In genomic region chr5:148489724-148490193, GRCm38 (mm10) we compare ENCODE assay signal across 7 mouse cellular contexts.
DNase-seq lines count a peak whose midpoint lies in the region; ATAC-seq and TF ChIP-seq lines count a peak whose summit lies in the region.

No protein-coding gene starts in this region.

- no peak for ATAC-seq in embryonic facial prominence, embryonic 13.5 days (ENCODE audit: insufficient number of reproducible peaks, insufficient read depth, low FRiP score, low TSS enrichment, low read depth)
- 0 out of 2 replicates have a peak, but pooled peaks have one; percentile 46 for ATAC-seq in heart, embryonic 16.5 days (replicated peaks; ENCODE audit: extremely low read depth, insufficient read depth, low FRiP score)
- ATAC-seq in intestine, embryonic 15.5 days, result no peak

- peak overlapping the region; percentile 44; the same call in 1 of the 2 replicates for H3K27ac ChIP-seq in embryonic facial prominence, embryonic 13.5 days
- peak overlapping the region; percentile 41 for H3K27ac ChIP-seq in heart, embryonic 16.5 days (ENCODE audit: low read length)
- H3K27ac ChIP-seq in intestine, embryonic 15.5 days, result no peak overlapping the region

- no peak overlapping the region for H3K4me3 ChIP-seq in embryonic facial prominence, embryonic 13.5 days
- peak overlapping the region; percentile 15; the same call in 1 of the 2 replicates for H3K4me3 ChIP-seq in heart, embryonic 16.5 days (ENCODE audit: low read length)
- H3K4me3 ChIP-seq in myocyte, result no peak overlapping the region
- H3K4me3 ChIP-seq in intestine, embryonic 15.5 days (replicated peaks), result no peak overlapping the region

- H3K9ac ChIP-seq in embryonic facial prominence, embryonic 13.5 days, result no peak overlapping the region
- 0 out of 2 replicates have a peak overlapping the region, but pooled peaks have one; percentile 31 for H3K9ac ChIP-seq in heart, embryonic 16.5 days (ENCODE audit: low read length)
- H3K9ac ChIP-seq in intestine, embryonic 15.5 days, result no peak overlapping the region

- no peaks in the 10 kb centered on the region for H3K27me3 ChIP-seq in embryonic facial prominence, embryonic 13.5 days
- H3K27me3 ChIP-seq in heart, embryonic 16.5 days (ENCODE audit: control insufficient read depth, insufficient read depth, low read length), result no peaks in the 10 kb centered on the region
- H3K27me3 ChIP-seq in myocyte (ENCODE audit: control insufficient read depth, insufficient read depth, insufficient read length), result no peaks in the 10 kb centered on the region
- no peaks in the 10 kb centered on the region for H3K27me3 ChIP-seq in intestine, embryonic 15.5 days (replicated peaks)

- DNase-seq in MN1 (ENCODE audit: low spot score), result peak; percentile 21
- peak; percentile 66 for DNase-seq in adrenal gland, adult 2 months
- DNase-seq in kidney, postnatal 4 days, result peak; percentile 52 to 64

- no peaks in the 10 kb centered on the region for H3K9me3 ChIP-seq in embryonic facial prominence, embryonic 13.5 days
- H3K9me3 ChIP-seq in heart, embryonic 16.5 days (replicated peaks; ENCODE audit: control insufficient read depth, low read length), result peaks cover 2% of the 10 kb centered on the region; the same call in 1 of the 2 replicates
- no peaks in the 10 kb centered on the region for H3K9me3 ChIP-seq in intestine, embryonic 15.5 days

- H3K4me1 ChIP-seq in embryonic facial prominence, embryonic 13.5 days, result peaks cover 13% of the 10 kb centered on the region
- H3K4me1 ChIP-seq in heart, embryonic 16.5 days (ENCODE audit: control insufficient read depth, insufficient read depth, low read length), result peaks cover 15% of the 10 kb centered on the region
- 0 out of 2 replicates have a peak, but pooled peaks cover 3% of the 10 kb centered on the region for H3K4me1 ChIP-seq in intestine, embryonic 15.5 days (replicated peaks)

- no peak for TF ChIP-seq POLR2A in myocyte (IDR thresholded peaks at IDR 0.05; ENCODE audit: insufficient read length, low read depth)

- no peak overlapping the region for H3ac ChIP-seq in myocyte (ENCODE audit: control insufficient read depth, insufficient read length)

- 38% methylated on average over 10 of the region's 10 CpGs for WGBS in embryonic facial prominence, embryonic 13.5 days
- 27% methylated on average over 10 of the region's 10 CpGs for WGBS in heart, embryonic 16.5 days
- WGBS in intestine, embryonic 15.5 days, result 52% methylated on average over 10 of the region's 10 CpGs

- H3K79me2 ChIP-seq in myocyte (ENCODE audit: control insufficient read depth, insufficient read depth), result no peaks in the 10 kb centered on the region

- H3K4me2 ChIP-seq in embryonic facial prominence, embryonic 13.5 days, result peak overlapping the region; percentile 40
- H3K4me2 ChIP-seq in heart, embryonic 16.5 days (ENCODE audit: low read depth, low read length), result peak overlapping the region; percentile 44
- H3K4me2 ChIP-seq in myocyte (ENCODE audit: low read depth), result peak overlapping the region; percentile 63
- no peak overlapping the region for H3K4me2 ChIP-seq in intestine, embryonic 15.5 days (replicated peaks)

- no peaks in the 10 kb centered on the region for H3K36me3 ChIP-seq in embryonic facial prominence, embryonic 13.5 days
- no peaks in the 10 kb centered on the region for H3K36me3 ChIP-seq in heart, embryonic 16.5 days (ENCODE audit: control insufficient read depth, insufficient read depth)
- H3K36me3 ChIP-seq in myocyte (ENCODE audit: control insufficient read depth, insufficient read depth), result no peaks in the 10 kb centered on the region
- H3K36me3 ChIP-seq in intestine, embryonic 15.5 days, result no peaks in the 10 kb centered on the region

TF ChIP-seq in myocyte, 11 proteins besides CTCF, POLR2A, EP300 and RAD21:
- TF ChIP-seq MAX (IDR thresholded peaks at IDR 0.05; ENCODE audit: low read depth), result no peak
- TF ChIP-seq USF1 (IDR thresholded peaks at IDR 0.05; ENCODE audit: low read depth), result no peak
- no peak for TF ChIP-seq CEBPB (IDR thresholded peaks at IDR 0.05; ENCODE audit: insufficient read depth, poor library complexity, severe bottlenecking)
- no peak for TF ChIP-seq TCF12 (IDR thresholded peaks at IDR 0.05; ENCODE audit: insufficient read depth, poor library complexity, severe bottlenecking)
- TF ChIP-seq MYOG (IDR thresholded peaks at IDR 0.05; ENCODE audit: control insufficient read depth in 1 of 3, insufficient read depth in 1 of 3, insufficient read length in 2 of 3, low read depth in 2 of 3), result no peak
- no peak for TF ChIP-seq REST (IDR thresholded peaks at IDR 0.05; ENCODE audit: insufficient read depth, insufficient read length)
- no peak for TF ChIP-seq MYOD1 (IDR thresholded peaks at IDR 0.05; ENCODE audit: control insufficient read depth in 1 of 3, insufficient read length in 2 of 3, low read depth in 2 of 3)
- TF ChIP-seq TCF3 (IDR thresholded peaks at IDR 0.05; ENCODE audit: insufficient read length, low read depth), result no peak
- TF ChIP-seq POLR2AphosphoS2 (IDR thresholded peaks at IDR 0.05; ENCODE audit: insufficient read length, low read depth), result no peak
- TF ChIP-seq E2F4 (IDR thresholded peaks at IDR 0.05; ENCODE audit: insufficient read depth), result no peak
- TF ChIP-seq SRF (IDR thresholded peaks at IDR 0.05; ENCODE audit: control insufficient read depth, insufficient read length, low read depth), result no peak
TF ChIP-seq in myocyte: peak in this region for 0.
